Mouse (Mus musculus) liver, adult 2 months (tissue): ENCODE results near the gene 0610040J01Rik. TPM values are rescaled to one million over a fixed set of nuclear protein-coding genes. Genes with fewer than 3 reads are reported as not detected.
A peak's percentile ranks its signal among the peaks of the same experiment; 100 is the strongest.

ENCODE experiments used
- DNase-seq: peaks from one replicate; pipeline ENCODE4 v3.0.0-alpha.2; 2011; ENCODE audit warnings: low read depth, low spot score; ENCODE audit errors: extremely low read depth
- H3K27ac ChIP-seq: fragments of 200-500 bp; replicated peaks from 2 replicates; pipeline ENCODE4 v1.5.1; 2012; ENCODE audit warnings: low read depth, mild to moderate bottlenecking, control low read depth, inconsistent platforms, low read length; ENCODE audit not compliant: insufficient read depth
- H3K27me3 ChIP-seq: fragments of 200-500 bp; 2 replicates; pipeline ENCODE4 v1.6.1; 2012; ENCODE audit warnings: mild to moderate bottlenecking, moderate library complexity, low read length, inconsistent platforms; ENCODE audit not compliant: control insufficient read depth, insufficient read depth
- H3K36me3 ChIP-seq: fragments of 200-500 bp; 2 replicates; pipeline ENCODE4 v1.6.1; 2012; ENCODE audit warnings: low read length, inconsistent platforms; ENCODE audit not compliant: control insufficient read depth, insufficient read depth
- H3K4me1 ChIP-seq: fragments of 200-500 bp; 2 replicates; pipeline ENCODE4 v1.6.1; 2011; ENCODE audit warnings: low read length; ENCODE audit not compliant: control insufficient read depth, insufficient read depth
- H3K4me3 ChIP-seq: fragments of 200-500 bp; 2 replicates; pipeline ENCODE4 v1.5.1; 2011; ENCODE audit warnings: low read depth, mild to moderate bottlenecking, control low read depth, low read length, moderate library complexity; ENCODE audit not compliant: insufficient read depth
- H3K79me2 ChIP-seq: fragments of 200-500 bp; 2 replicates; pipeline ENCODE4 v1.6.1; 2012; ENCODE audit warnings: inconsistent platforms, mild to moderate bottlenecking, low read length, moderate library complexity; ENCODE audit not compliant: control insufficient read depth, insufficient read depth
- H3K9ac ChIP-seq: fragments of 200-500 bp; 2 replicates; pipeline ENCODE4 v1.6.1; 2012; ENCODE audit warnings: low read depth, mild to moderate bottlenecking, control low read depth, inconsistent platforms, low read length
- CTCF ChIP-seq: fragments of 200-500 bp; IDR thresholded peaks from 2 replicates; pipeline ENCODE4 v1.5.1; 2011; ENCODE audit warnings: low read depth, low read length, control low read depth
- POLR2A ChIP-seq: fragments of 200-500 bp; IDR thresholded peaks from 2 replicates; pipeline ENCODE4 v1.6.1; 2011; ENCODE audit warnings: low read length, control low read depth; ENCODE audit not compliant: insufficient read depth; ENCODE audit errors: extremely low read depth
- WGBS: fragments of 180-500 bp; shearing (Covaris S2); methylation state at CpG from one replicate; pipeline ENCODE4 v1.1.7; 2018; 5-methylcytosine and 5-hydroxymethylcytosine counted together
- polyA plus RNA-seq: library from polyadenylated mRNA; depleted of rRNA; stranded (reverse); fragments of >200 nt; gene quantifications from 2 replicates; pipeline ENCODE4 v1.2.3, GENCODE M21; 2012; rRNA removed
- total RNA-seq: library from RNA; depleted of rRNA; stranded (reverse); fragments of >200 nt; gene quantifications from 2 replicates; pipeline ENCODE4 v1.2.3, GENCODE M21; 2014; rRNA removed

The 0610040J01Rik gene
- total RNA-seq = 20.9 and 23.3 TPM in 2 replicates
- 32.2 and 33.5 TPM in 2 replicates for polyA plus RNA-seq

GRCm38 (mm10) chr5:63811819-63812508, at the start of gene 0610040J01Rik:
Gene 0610040J01Rik (plus strand): TSS chr5:63812363.
- H3K79me2 ChIP-seq = no peaks in the 10 kb centered on the region; the same call in 1 of the 2 replicates
- H3K27me3 ChIP-seq = no peaks in the 10 kb centered on the region
- H3K27ac ChIP-seq = peak within 1 kb of the TSS; percentile 95
- no peaks in the 10 kb centered on the region for H3K36me3 ChIP-seq
- TF ChIP-seq POLR2A (peak; percentile 40; the same call in 1 of the 2 replicates), CTCF (peak; percentile 71)
- peak within 1 kb of the TSS; percentile 87 for H3K4me3 ChIP-seq
- H3K4me1 ChIP-seq = peaks cover 8% of the 10 kb centered on the region; the same call in 1 of the 2 replicates
- peak within 1 kb of the TSS; percentile 93 for H3K9ac ChIP-seq
- WGBS = under 1% methylated on average over 42 of the region's 42 CpGs
- peak; percentile 86 for DNase-seq

GRCm38 (mm10) chr5:63765886-63766285, 46.3 kb upstream of the 0610040J01Rik start:
- H3K4me3 ChIP-seq = no peak overlapping the region
- WGBS = 91% methylated on average over 4 of the region's 4 CpGs
- H3K9ac ChIP-seq = no peak overlapping the region
- TF ChIP-seq CTCF (no peak), POLR2A (no peak)
- H3K27me3 ChIP-seq = no peaks in the 10 kb centered on the region
- H3K4me1 ChIP-seq = no peaks in the 10 kb centered on the region
- DNase-seq = no peak
- no peak overlapping the region for H3K27ac ChIP-seq
- H3K36me3 ChIP-seq = no peaks in the 10 kb centered on the region
- H3K79me2 ChIP-seq = no peaks in the 10 kb centered on the region

- 37% methylated on average over 6 of the region's 6 CpGs for WGBS
- peak; percentile 57 for DNase-seq
Measured at GRCm38 (mm10) chr5:63766715-63767114, 45.4 kb upstream of the 0610040J01Rik start.

GRCm38 (mm10) chr5:63767464-63767863, 44.7 kb upstream of the 0610040J01Rik start:
- WGBS = 62% methylated on average over 8 of the region's 8 CpGs
- TF ChIP-seq POLR2A (no peak), CTCF (no peak)

More at GRCm38 (mm10) chr5:63766715-63767114, 45.4 kb upstream of the 0610040J01Rik start:
- H3K4me3 ChIP-seq = no peak overlapping the region
- no peaks in the 10 kb centered on the region for H3K27me3 ChIP-seq
- H3K27ac ChIP-seq = no peak overlapping the region
- no peaks in the 10 kb centered on the region for H3K4me1 ChIP-seq
- no peak overlapping the region for H3K9ac ChIP-seq
- no peak for TF ChIP-seq POLR2A
- TF ChIP-seq CTCF = no peak
- H3K79me2 ChIP-seq = no peaks in the 10 kb centered on the region
- no peaks in the 10 kb centered on the region for H3K36me3 ChIP-seq

GRCm38 (mm10) chr5:63768220-63768619, 43.9 kb upstream of the 0610040J01Rik start:
- TF ChIP-seq CTCF = no peak
- no peak for TF ChIP-seq POLR2A
- DNase-seq = no peak
- WGBS = 75% methylated on average over 4 of the region's 4 CpGs
- H3K4me1 ChIP-seq = no peaks in the 10 kb centered on the region
- H3K27ac ChIP-seq = no peak overlapping the region
- H3K4me3 ChIP-seq = no peak overlapping the region
- no peaks in the 10 kb centered on the region for H3K36me3 ChIP-seq
- no peak overlapping the region for H3K9ac ChIP-seq
- H3K27me3 ChIP-seq = no peaks in the 10 kb centered on the region
- no peaks in the 10 kb centered on the region for H3K79me2 ChIP-seq

More at GRCm38 (mm10) chr5:63767464-63767863, 44.7 kb upstream of the 0610040J01Rik start:
- Histone ChIP-seq H3K79me2 (no peaks in the 10 kb centered on the region), H3K27me3 (no peaks in the 10 kb centered on the region), H3K4me3 (no peak overlapping the region), H3K9ac (no peak overlapping the region), H3K4me1 (no peaks in the 10 kb centered on the region), H3K36me3 (no peaks in the 10 kb centered on the region), H3K27ac (no peak overlapping the region)
- DNase-seq = no peak

GRCm38 (mm10) chr5:63772971-63773370, 39.2 kb upstream of the 0610040J01Rik start:
- no peak overlapping the region for H3K9ac ChIP-seq
- no peak overlapping the region for H3K27ac ChIP-seq
- no peak overlapping the region for H3K4me3 ChIP-seq
- no peak for DNase-seq
- H3K27me3 ChIP-seq = no peaks in the 10 kb centered on the region
- no peaks in the 10 kb centered on the region for H3K36me3 ChIP-seq
- H3K79me2 ChIP-seq = no peaks in the 10 kb centered on the region
- no peaks in the 10 kb centered on the region for H3K4me1 ChIP-seq
- 88% methylated on average over 2 of the region's 2 CpGs for WGBS
- no peak for TF ChIP-seq POLR2A
- TF ChIP-seq CTCF = no peak
